Mouse (Mus musculus) bone marrow macrophage, adult 2 months (primary cell): ENCODE measurements around the gene Fyb.

Source experiments
- CTCF ChIP-seq: IDR thresholded peaks from 2 replicates; pipeline ENCODE4 v1.5.1; 2012; ENCODE audit warnings: low read depth, mild to moderate bottlenecking, low read length, moderate library complexity
- POLR2A ChIP-seq: IDR thresholded peaks from 2 replicates; pipeline ENCODE4 v1.6.1; 2012; ENCODE audit warnings: mild to moderate bottlenecking, low read depth, low read length, borderline replicate concordance

- TF ChIP-seq CTCF (no peak), POLR2A (no peak)
These were observed 103.5 kb downstream of the Fyb start for GRCm38 (mm10) chr15:6626123-6626522.
